Mouse (Mus musculus) embryonic facial prominence, embryonic 15.5 days (tissue): ENCODE measurements around the gene Rbms1. TPM values are rescaled to one million over a fixed set of nuclear protein-coding genes. Genes with fewer than 3 reads are reported as not detected.

Experiments used
- ATAC-seq: fragments of 200-750 bp; cut with Nextera tagmentation; 2 replicates; pipeline ENCODE4 v1.8.0; 2017; ENCODE audit warnings: low read depth, moderate TSS enrichment; ENCODE audit not compliant: insufficient number of reproducible peaks, low FRiP score, low TSS enrichment
- H3K27ac ChIP-seq: fragments of 300-500 bp; sonication (generic); replicated peaks from 2 replicates; pipeline ENCODE4 v1.5.1; 2015; ENCODE audit warnings: mild to moderate bottlenecking, inconsistent platforms
- H3K27me3 ChIP-seq: fragments of 300-500 bp; sonication (generic); 2 replicates; pipeline ENCODE4 v1.6.1; 2015; ENCODE audit warnings: inconsistent platforms
- H3K36me3 ChIP-seq: fragments of 300-500 bp; sonication (generic); 2 replicates; pipeline ENCODE4 v1.6.1; 2015; ENCODE audit warnings: mild to moderate bottlenecking, inconsistent platforms
- H3K4me1 ChIP-seq: fragments of 300-500 bp; sonication (generic); 2 replicates; pipeline ENCODE4 v1.6.1; 2015; ENCODE audit warnings: inconsistent platforms
- H3K4me2 ChIP-seq: fragments of 300-500 bp; sonication (generic); replicated peaks from 2 replicates; pipeline ENCODE4 v1.6.1; 2015; ENCODE audit warnings: mild to moderate bottlenecking, inconsistent platforms
- H3K4me3 ChIP-seq: fragments of 300-500 bp; sonication (generic); replicated peaks from 2 replicates; pipeline ENCODE4 v1.5.1; 2015; ENCODE audit warnings: mild to moderate bottlenecking, inconsistent platforms
- H3K9ac ChIP-seq: fragments of 300-500 bp; sonication (generic); 2 replicates; pipeline ENCODE4 v1.6.1; 2015; ENCODE audit warnings: inconsistent platforms
- H3K9me3 ChIP-seq: fragments of 300-500 bp; sonication (generic); replicated peaks from 2 replicates; pipeline ENCODE4 v1.6.1; 2016; ENCODE audit warnings: inconsistent platforms
- WGBS: fragments of 180-500 bp; shearing (Covaris S2); methylation state at CpG from one replicate; pipeline ENCODE4 v1.1.7; 2015; 5-methylcytosine and 5-hydroxymethylcytosine counted together
- polyA plus RNA-seq: library from polyadenylated mRNA; unstranded; fragments of >200 nt; fragmentation: Nextera tagmentation; extraction: Ambion mirVana; gene quantifications from 2 replicates; pipeline ENCODE4 v1.2.1, GENCODE M21; 2015

The Rbms1 gene
- polyA plus RNA-seq, 1 experiment from 2014 or later = 144 TPM

DNA sequence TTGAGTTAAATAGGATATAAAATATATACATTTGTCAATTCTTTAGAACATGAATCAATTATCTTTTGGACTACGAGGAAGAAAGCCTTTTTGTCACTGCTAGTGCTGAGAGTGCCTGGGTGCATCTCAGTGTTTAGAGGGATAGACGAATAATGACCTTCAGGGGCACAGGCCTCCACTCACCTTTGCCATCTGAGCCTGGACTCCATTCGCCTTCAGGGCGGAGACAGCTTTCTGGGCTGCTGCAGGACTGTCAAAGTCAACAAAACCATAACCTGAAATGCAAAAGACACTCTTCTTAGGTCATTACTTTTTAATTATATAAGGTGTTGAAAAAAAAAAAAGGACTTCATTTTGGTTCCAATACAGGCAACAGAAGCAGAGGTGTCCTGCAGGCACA is 170.5 kb downstream of the Rbms1 start:
- Histone ChIP-seq H3K4me1 (peaks cover 9% of the 10 kb centered on the region), H3K36me3 (peaks cover 15% of the 10 kb centered on the region), H3K27ac (no peak overlapping the region), H3K9ac (no peak overlapping the region), H3K27me3 (no peaks in the 10 kb centered on the region), H3K4me3 (no peak overlapping the region), H3K4me2 (no peak overlapping the region), H3K9me3 (no peaks in the 10 kb centered on the region)
- 71% methylated on average over 4 of the region's 4 CpGs for WGBS
- ATAC-seq = no peak

DNA sequence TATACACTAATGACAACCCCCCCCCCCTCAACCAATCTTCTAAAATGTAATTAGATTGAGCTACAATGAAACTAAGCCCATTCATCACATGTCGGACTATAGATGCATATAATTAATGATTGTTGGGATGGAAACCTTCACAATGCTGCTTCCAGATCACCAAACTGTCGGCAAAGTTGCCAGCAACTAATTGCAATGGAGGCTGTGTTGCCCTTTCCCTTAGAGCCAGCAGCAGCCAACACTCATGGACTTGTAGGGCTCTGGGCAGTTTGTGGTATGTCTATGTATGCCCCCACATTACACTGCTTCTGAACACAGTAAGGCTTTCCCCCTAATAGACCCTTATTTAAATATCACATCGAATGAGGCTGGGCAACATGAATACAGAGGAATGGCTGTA is 173.9 kb downstream of the Rbms1 start:
- no peak for ATAC-seq
- Histone ChIP-seq H3K9ac (no peak overlapping the region), H3K27me3 (no peaks in the 10 kb centered on the region), H3K4me3 (no peak overlapping the region), H3K36me3 (peaks cover 5% of the 10 kb centered on the region), H3K4me1 (peaks cover 14% of the 10 kb centered on the region), H3K4me2 (no peak overlapping the region), H3K9me3 (no peaks in the 10 kb centered on the region), H3K27ac (no peak overlapping the region)
- 82% methylated on average over 3 of the region's 3 CpGs for WGBS

DNA sequence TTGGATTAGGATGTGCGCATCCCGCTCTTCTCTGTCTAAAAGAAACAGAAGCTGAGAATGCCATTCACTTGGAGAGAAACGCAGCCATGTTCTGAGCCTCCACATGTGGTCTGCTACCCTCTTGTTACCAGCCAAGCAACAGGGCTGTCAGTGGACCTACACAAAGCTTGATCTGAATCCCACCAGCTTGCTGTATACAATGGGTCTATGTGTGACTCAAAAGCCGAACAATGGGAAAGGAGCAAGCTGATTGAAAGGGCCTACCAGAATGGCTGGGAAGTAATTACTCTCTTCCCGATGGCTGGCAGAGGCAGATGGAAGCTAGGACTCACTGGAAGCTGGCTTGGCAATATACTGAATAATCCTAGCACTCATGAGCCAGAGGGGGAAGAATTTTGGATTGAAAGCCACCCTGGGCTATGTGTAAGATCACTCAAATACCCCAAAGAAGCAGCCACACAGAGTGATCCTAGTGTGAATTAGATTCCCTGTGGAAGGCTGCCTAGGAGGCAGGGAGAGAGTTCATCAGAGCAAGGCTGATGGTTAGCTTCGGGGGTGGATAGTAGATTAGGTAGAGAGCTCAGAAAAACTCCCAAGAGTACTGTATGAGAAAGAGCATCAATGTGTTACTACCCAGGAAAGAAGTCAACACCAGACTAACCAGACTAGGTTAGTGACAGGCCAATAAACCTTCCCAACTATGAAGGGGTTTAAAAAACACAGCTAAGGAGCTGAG is 174.7 kb downstream of the Rbms1 start:
- peaks cover 5% of the 10 kb centered on the region for H3K36me3 ChIP-seq
- no peaks in the 10 kb centered on the region for H3K27me3 ChIP-seq
- 75% methylated on average over 6 of the region's 6 CpGs for WGBS
- no peaks in the 10 kb centered on the region for H3K9me3 ChIP-seq
- H3K4me3 ChIP-seq = no peak overlapping the region
- H3K4me2 ChIP-seq = no peak overlapping the region
- H3K27ac ChIP-seq = no peak overlapping the region
- no peak overlapping the region for H3K9ac ChIP-seq
- ATAC-seq = no peak
- H3K4me1 ChIP-seq = peaks cover 14% of the 10 kb centered on the region

DNA sequence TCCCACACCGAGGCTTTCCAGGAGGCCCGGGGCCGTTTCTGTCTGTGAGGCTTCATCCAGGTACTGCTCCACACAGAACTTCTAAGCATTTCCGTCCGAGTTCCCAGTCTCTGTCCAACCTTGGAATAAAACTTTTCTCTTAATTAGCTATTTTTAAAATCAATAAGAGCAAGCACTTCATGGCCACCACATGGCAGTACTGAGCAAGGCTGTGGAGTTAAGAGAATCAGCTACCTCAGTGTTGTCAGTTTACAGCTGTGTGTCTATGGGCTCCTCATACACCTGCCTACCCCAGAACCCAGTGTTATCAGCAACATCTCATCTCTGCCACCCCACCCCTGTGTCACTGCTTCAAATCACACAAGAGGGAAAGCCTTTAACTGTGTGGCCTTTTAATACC is 175.9 kb downstream of the Rbms1 start:
- Histone ChIP-seq H3K4me1 (peaks cover 14% of the 10 kb centered on the region), H3K9me3 (no peaks in the 10 kb centered on the region), H3K9ac (no peak overlapping the region), H3K36me3 (peaks cover 6% of the 10 kb centered on the region), H3K27me3 (no peaks in the 10 kb centered on the region), H3K4me2 (no peak overlapping the region), H3K4me3 (no peak overlapping the region), H3K27ac (peak overlapping the region; percentile 63; the same call in 1 of the 2 replicates)
- ATAC-seq = no peak
- WGBS = 57% methylated on average over 5 of the region's 5 CpGs

DNA sequence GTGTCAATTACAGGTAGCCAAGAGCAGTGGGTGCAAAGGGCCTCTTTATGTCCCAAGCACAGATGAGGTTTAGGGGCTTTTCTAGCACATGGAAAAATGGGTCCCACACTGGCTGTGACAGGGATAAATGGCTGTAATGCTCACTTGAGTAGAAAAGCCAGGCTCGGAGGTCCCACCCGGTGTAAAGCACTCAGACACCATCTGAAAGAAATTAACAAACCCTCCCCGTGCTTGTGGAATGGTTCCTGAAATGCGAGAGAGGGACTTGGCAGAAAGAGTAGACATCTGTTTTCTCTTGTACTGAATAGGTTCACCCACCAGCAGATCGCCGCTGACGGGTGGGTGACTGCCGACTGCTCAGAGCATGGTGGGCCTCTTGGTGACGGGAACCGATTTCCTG is 176.7 kb downstream of the Rbms1 start:
- Histone ChIP-seq H3K4me3 (no peak overlapping the region), H3K36me3 (peaks cover 11% of the 10 kb centered on the region), H3K4me2 (no peak overlapping the region), H3K9ac (no peak overlapping the region), H3K9me3 (no peaks in the 10 kb centered on the region), H3K27me3 (no peaks in the 10 kb centered on the region), H3K4me1 (peaks cover 14% of the 10 kb centered on the region), H3K27ac (peak overlapping the region; percentile 63)
- 33% methylated on average over 10 of the region's 10 CpGs for WGBS
- peak; percentile 73; the same call in 1 of the 2 replicates for ATAC-seq

DNA sequence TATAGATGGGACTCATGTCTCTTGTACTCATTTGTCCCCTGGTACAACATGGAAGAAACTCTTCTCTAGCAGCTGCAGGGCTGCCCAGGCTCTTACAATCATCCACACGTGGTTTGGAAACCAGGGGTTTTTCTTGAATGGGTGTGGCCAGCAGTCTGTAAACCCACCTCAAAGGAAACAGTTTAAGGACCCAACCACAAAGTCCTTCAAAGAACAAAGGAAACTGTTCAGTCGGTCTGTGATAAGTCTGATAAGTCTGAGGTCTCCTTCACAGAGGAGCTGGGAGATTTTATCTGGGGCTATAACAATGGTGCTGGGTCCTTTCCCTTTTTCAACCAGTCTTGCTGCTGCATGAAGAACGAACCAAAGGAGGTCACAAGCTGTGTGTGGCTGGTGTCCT is 188.5 kb downstream of the Rbms1 start:
- no peaks in the 10 kb centered on the region for H3K27me3 ChIP-seq
- H3K4me2 ChIP-seq = no peak overlapping the region
- 36% methylated on average over 3 of the region's 3 CpGs for WGBS
- H3K36me3 ChIP-seq = peaks cover 73% of the 10 kb centered on the region
- H3K9ac ChIP-seq = no peak overlapping the region
- ATAC-seq = no peak
- no peaks in the 10 kb centered on the region for H3K9me3 ChIP-seq
- H3K4me1 ChIP-seq = no peaks in the 10 kb centered on the region
- H3K27ac ChIP-seq = no peak overlapping the region
- no peak overlapping the region for H3K4me3 ChIP-seq

DNA sequence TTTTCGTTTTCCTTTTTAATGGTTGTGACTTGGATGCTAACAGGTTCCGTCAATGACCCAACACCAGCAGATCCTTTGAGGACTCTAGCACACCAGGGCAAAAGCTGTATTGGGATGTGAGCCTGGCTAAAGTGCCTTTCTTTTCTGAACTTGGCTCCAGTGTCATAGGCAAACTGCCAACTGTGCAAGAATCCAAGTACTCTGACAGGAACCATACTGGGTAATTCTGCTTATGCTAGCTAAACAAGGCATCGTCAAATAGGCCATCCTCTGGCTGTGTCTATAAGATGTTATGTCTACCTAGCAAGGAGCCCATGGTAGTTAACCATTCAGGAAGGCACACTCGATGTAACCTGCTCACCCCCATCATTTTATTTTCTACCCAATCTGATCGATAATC is 189.4 kb downstream of the Rbms1 start:
- peaks cover 66% of the 10 kb centered on the region for H3K36me3 ChIP-seq
- WGBS = 87% methylated on average over 5 of the region's 5 CpGs
- ATAC-seq = no peak

DNA sequence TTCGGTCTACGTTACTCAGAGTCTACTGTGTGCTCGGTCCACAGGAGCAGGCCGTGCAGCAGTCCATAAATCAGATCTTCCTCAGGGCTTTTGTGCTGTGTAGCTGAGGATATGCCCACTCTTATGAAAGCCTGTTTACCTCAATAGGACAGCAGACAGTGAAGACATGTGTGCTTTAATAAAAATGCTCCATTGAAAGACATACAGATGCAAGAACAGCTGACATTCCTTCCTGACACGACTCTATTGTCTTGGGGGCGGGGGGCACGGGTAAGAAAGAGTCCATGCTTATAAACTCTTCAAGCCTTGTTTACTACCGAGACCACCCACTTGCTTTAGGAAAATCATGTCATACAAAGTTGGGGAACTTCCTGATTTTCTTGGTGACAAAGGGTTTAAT is 196.6 kb downstream of the Rbms1 start:
- H3K4me2 ChIP-seq = no peak overlapping the region
- 50% methylated on average over 8 of the region's 8 CpGs for WGBS
- ATAC-seq = no peak
- H3K27me3 ChIP-seq = no peaks in the 10 kb centered on the region
- H3K27ac ChIP-seq = 0 out of 2 replicates have a peak overlapping the region, but pooled peaks have one; percentile 28
- no peak overlapping the region for H3K4me3 ChIP-seq
- H3K9ac ChIP-seq = no peak overlapping the region
- H3K4me1 ChIP-seq = no peaks in the 10 kb centered on the region
- no peaks in the 10 kb centered on the region for H3K9me3 ChIP-seq
- H3K36me3 ChIP-seq = peaks cover 47% of the 10 kb centered on the region

More for the DNA sequence above, 189.4 kb downstream of the Rbms1 start:
- H3K27ac ChIP-seq = no peak overlapping the region
- no peaks in the 10 kb centered on the region for H3K27me3 ChIP-seq
- no peak overlapping the region for H3K4me3 ChIP-seq
- H3K4me1 ChIP-seq = no peaks in the 10 kb centered on the region
- H3K4me2 ChIP-seq = no peak overlapping the region
- no peak overlapping the region for H3K9ac ChIP-seq
- no peaks in the 10 kb centered on the region for H3K9me3 ChIP-seq

DNA sequence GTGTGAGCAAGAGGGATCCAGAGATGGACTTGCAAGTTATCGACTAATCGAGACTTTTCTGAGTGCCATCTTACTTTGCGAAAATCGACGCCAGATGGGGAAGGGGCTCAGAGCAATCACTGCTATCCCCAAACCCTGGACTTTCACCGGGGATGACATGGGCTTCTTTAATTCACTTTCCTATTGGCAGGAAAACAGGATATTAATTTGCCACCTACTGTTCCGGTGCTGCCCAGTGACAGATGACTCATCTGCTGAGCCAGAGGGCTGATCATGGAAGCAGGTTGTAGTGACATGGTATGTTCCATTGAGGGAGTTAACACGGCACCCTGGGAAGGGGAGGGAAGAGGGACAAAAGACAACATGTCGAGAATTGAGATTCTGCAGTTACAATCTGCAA is 206.8 kb downstream of the Rbms1 start:
- 85% methylated on average over 9 of the region's 9 CpGs for WGBS
- Histone ChIP-seq H3K9ac (no peak overlapping the region), H3K9me3 (no peaks in the 10 kb centered on the region), H3K36me3 (peaks cover 25% of the 10 kb centered on the region), H3K4me2 (no peak overlapping the region), H3K4me1 (no peaks in the 10 kb centered on the region), H3K27me3 (no peaks in the 10 kb centered on the region), H3K27ac (no peak overlapping the region), H3K4me3 (no peak overlapping the region)
- ATAC-seq = no peak

DNA sequence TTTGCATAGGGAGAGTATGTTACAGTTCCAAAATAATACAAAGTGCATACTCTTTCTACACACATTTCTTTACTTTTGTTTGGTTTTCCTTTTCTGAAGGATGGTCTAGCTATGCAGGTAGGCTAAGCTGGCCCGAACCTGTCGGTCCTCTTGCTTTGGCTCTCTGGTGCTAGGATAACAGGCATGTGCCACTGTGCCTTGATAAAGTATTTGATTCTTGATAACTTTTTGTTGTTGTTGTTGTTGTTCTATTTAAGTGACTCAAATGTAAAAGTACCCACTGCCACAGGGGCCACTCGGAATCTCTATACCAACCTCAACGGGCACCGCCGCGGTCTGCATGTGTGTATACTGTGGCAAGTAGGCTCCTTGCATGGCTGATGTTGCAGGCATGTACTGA is 207.9 kb downstream of the Rbms1 start:
- 96% methylated on average over 7 of the region's 7 CpGs for WGBS
- ATAC-seq = no peak
- Histone ChIP-seq H3K27me3 (no peaks in the 10 kb centered on the region), H3K4me2 (no peak overlapping the region), H3K4me3 (no peak overlapping the region), H3K27ac (no peak overlapping the region), H3K4me1 (no peaks in the 10 kb centered on the region), H3K36me3 (peaks cover 25% of the 10 kb centered on the region), H3K9me3 (no peaks in the 10 kb centered on the region), H3K9ac (no peak overlapping the region)

DNA sequence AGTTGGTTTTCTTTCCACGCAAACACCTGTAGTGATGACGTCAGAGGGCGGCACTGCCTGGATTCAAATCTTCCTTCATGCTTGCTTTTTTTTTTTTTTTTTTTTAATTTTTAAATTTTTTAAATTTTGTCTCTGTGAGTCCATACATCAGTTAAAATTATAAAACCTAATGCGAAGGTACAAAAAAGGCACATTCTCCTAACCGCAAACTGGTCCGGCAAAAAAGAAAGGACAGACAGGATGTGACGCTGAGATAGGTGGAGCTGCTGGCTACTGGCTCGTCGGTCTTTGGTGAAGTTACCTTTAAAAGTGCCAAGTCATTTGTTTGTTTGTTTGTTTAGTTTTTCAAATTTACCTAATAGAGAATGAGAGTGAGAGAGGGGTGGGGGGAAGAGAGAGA is 211.7 kb downstream of the Rbms1 start:
- no peak overlapping the region for H3K27ac ChIP-seq
- no peak for ATAC-seq
- no peak overlapping the region for H3K4me3 ChIP-seq
- no peak overlapping the region for H3K9ac ChIP-seq
- H3K27me3 ChIP-seq = no peaks in the 10 kb centered on the region
- H3K36me3 ChIP-seq = peaks cover 30% of the 10 kb centered on the region
- 0 out of 2 replicates have a peak, but pooled peaks cover 7% of the 10 kb centered on the region for H3K4me1 ChIP-seq
- WGBS = 94% methylated on average over 9 of the region's 9 CpGs
- H3K9me3 ChIP-seq = no peaks in the 10 kb centered on the region
- no peak overlapping the region for H3K4me2 ChIP-seq

DNA sequence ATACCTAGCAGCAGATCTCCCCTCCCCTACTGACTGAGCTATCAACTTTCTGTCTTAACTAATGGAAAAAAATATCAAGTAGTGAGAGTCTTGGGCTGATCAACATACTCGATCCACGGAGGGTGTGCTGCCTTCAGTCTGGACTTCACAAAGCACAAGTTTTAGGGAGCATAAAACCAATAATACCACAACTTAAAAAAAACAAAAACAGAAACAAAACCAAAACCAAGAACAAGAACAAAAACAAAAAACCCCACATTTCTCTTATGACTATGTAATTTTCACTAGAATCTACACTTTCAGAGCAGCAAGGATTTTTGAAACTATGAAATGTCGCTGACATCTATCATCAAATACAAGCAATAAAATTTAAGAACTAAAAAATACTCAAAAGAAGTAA is 212.4 kb downstream of the Rbms1 start:
- Histone ChIP-seq H3K4me3 (no peak overlapping the region), H3K9me3 (no peaks in the 10 kb centered on the region), H3K9ac (no peak overlapping the region), H3K4me1 (0 out of 2 replicates have a peak, but pooled peaks cover 7% of the 10 kb centered on the region), H3K4me2 (no peak overlapping the region), H3K36me3 (peaks cover 23% of the 10 kb centered on the region), H3K27ac (no peak overlapping the region), H3K27me3 (no peaks in the 10 kb centered on the region)
- 76% methylated on average over 3 of the region's 3 CpGs for WGBS
- ATAC-seq = no peak
